ENCODE assay signal across 8 mouse cellular contexts in the genomic region with DNA sequence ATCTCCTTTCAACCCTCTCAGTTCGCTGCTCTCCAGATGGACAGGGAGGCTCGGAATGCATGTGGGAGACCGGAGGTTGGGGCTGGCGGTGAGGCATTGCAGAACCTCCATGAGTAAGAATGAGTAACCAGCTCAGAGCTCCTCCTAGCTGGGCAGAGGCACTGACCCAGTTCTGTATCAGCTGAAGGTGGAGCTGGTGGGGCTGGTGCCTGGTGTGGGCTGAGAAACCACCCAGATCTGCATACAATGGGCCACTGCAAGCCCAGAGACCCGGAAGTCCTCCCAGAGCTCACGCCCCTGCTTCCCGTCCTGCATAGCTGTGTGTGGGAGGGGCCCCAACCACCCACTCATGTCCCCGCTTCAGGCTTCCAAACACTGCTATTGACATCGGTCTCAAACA. TPM values are rescaled to one million over a fixed set of nuclear protein-coding genes. Genes with fewer than 3 reads are reported as not detected.
DNase-seq lines count a peak whose midpoint lies in the region; ATAC-seq and TF ChIP-seq lines count a peak whose summit lies in the region.

No protein-coding gene starts in this region.

- intact Hi-C loops in heart, postnatal 10 days (cut with DNase I), result no loop called here

- H3K36me3 ChIP-seq in limb, embryonic 13.5 days, result no peaks in the 10 kb centered on the region
- no peaks in the 10 kb centered on the region for H3K36me3 ChIP-seq in myocyte (ENCODE audit: control insufficient read depth, insufficient read depth)
- H3K36me3 ChIP-seq in hindbrain, embryonic 13.5 days, result no peaks in the 10 kb centered on the region
- H3K36me3 ChIP-seq in neural tube, embryonic 15.5 days, result no peaks in the 10 kb centered on the region

- H3K4me1 ChIP-seq in bone marrow macrophage, adult 2 months (ENCODE audit: control insufficient read depth, insufficient read depth, low read length), result peaks cover 34% of the 10 kb centered on the region
- H3K4me1 ChIP-seq in limb, embryonic 13.5 days, result peaks cover 45% of the 10 kb centered on the region
- H3K4me1 ChIP-seq in hindbrain, embryonic 13.5 days (replicated peaks), result no peaks in the 10 kb centered on the region; the same call in 1 of the 2 replicates
- no peaks in the 10 kb centered on the region for H3K4me1 ChIP-seq in neural tube, embryonic 15.5 days

- H3K9me3 ChIP-seq in limb, embryonic 13.5 days, result no peaks in the 10 kb centered on the region
- no peaks in the 10 kb centered on the region for H3K9me3 ChIP-seq in hindbrain, embryonic 13.5 days
- no peaks in the 10 kb centered on the region for H3K9me3 ChIP-seq in neural tube, embryonic 15.5 days (replicated peaks)

- H3K4me2 ChIP-seq in limb, embryonic 13.5 days (replicated peaks), result no peak overlapping the region
- peak overlapping the region; percentile 96 for H3K4me2 ChIP-seq in myocyte (ENCODE audit: low read depth)
- H3K4me2 ChIP-seq in hindbrain, embryonic 13.5 days, result no peak overlapping the region
- H3K4me2 ChIP-seq in neural tube, embryonic 15.5 days, result no peak overlapping the region

- WGBS in limb, embryonic 13.5 days, result 50% methylated on average over 9 of the region's 9 CpGs
- WGBS in hindbrain, embryonic 13.5 days, result 60% methylated on average over 9 of the region's 9 CpGs
- 79% methylated on average over 9 of the region's 9 CpGs for WGBS in neural tube, embryonic 15.5 days

- peak overlapping the region; percentile 71 for H3K27ac ChIP-seq in bone marrow macrophage, adult 2 months (ENCODE audit: insufficient read depth, low read depth, low read length)
- H3K27ac ChIP-seq in limb, embryonic 13.5 days, result peak overlapping the region; percentile 61; the same call in 1 of the 2 replicates
- H3K27ac ChIP-seq in hindbrain, embryonic 13.5 days, result no peak overlapping the region
- H3K27ac ChIP-seq in neural tube, embryonic 15.5 days (replicated peaks), result no peak overlapping the region

- TF ChIP-seq CTCF in bone marrow macrophage, adult 2 months (IDR thresholded peaks at IDR 0.05; ENCODE audit: low read depth, low read length), result no peak

- H3K79me2 ChIP-seq in myocyte (ENCODE audit: control insufficient read depth, insufficient read depth), result no peaks in the 10 kb centered on the region

- DNase-seq in right cerebral cortex, postnatal 25 days, result peak; percentile 56
- DNase-seq in right cerebral cortex, postnatal 14 days, result no peak
- DNase-seq in heart, postnatal 10 days, result peak; percentile 68 to 72

- no peak for TF ChIP-seq POLR2A in bone marrow macrophage, adult 2 months (IDR thresholded peaks at IDR 0.05; ENCODE audit: borderline replicate concordance, low read depth, low read length)
- peak; percentile 41 for TF ChIP-seq POLR2A in myocyte (IDR thresholded peaks at IDR 0.05; ENCODE audit: insufficient read length, low read depth)

- no peak for ATAC-seq in limb, embryonic 13.5 days (ENCODE audit: low FRiP score, low read depth)
- no peak for ATAC-seq in hindbrain, embryonic 13.5 days (ENCODE audit: low FRiP score)
- no peak for ATAC-seq in neural tube, embryonic 15.5 days (ENCODE audit: low FRiP score)

- peak overlapping the region; percentile 18 for H3K4me3 ChIP-seq in bone marrow macrophage, adult 2 months (ENCODE audit: insufficient read depth, low read length)
- H3K4me3 ChIP-seq in limb, embryonic 13.5 days, result no peak overlapping the region
- H3K4me3 ChIP-seq in myocyte, result peak overlapping the region; percentile 3
- H3K4me3 ChIP-seq in hindbrain, embryonic 13.5 days, result no peak overlapping the region
- no peak overlapping the region for H3K4me3 ChIP-seq in neural tube, embryonic 15.5 days (replicated peaks)

- no peaks in the 10 kb centered on the region for H3K27me3 ChIP-seq in limb, embryonic 13.5 days
- no peaks in the 10 kb centered on the region for H3K27me3 ChIP-seq in myocyte (ENCODE audit: control insufficient read depth, insufficient read depth, insufficient read length)
- no peaks in the 10 kb centered on the region for H3K27me3 ChIP-seq in hindbrain, embryonic 13.5 days
- H3K27me3 ChIP-seq in neural tube, embryonic 15.5 days (replicated peaks), result no peaks in the 10 kb centered on the region

- no peak overlapping the region for H3ac ChIP-seq in myocyte (ENCODE audit: control insufficient read depth, insufficient read length)

- no peak overlapping the region for H3K9ac ChIP-seq in limb, embryonic 13.5 days
- no peak overlapping the region for H3K9ac ChIP-seq in hindbrain, embryonic 13.5 days
- no peak overlapping the region for H3K9ac ChIP-seq in neural tube, embryonic 15.5 days (replicated peaks)

TF ChIP-seq in myocyte, 11 proteins besides CTCF, POLR2A, EP300 and RAD21:
- TF ChIP-seq POLR2AphosphoS2 (IDR thresholded peaks at IDR 0.05; ENCODE audit: insufficient read length, low read depth) (peak; percentile 69), MYOG (IDR thresholded peaks at IDR 0.05; ENCODE audit: control insufficient read depth in 1 of 3, insufficient read depth in 1 of 3, insufficient read length in 2 of 3, low read depth in 2 of 3) (peak in 1 of 3 experiments; percentile 18), TCF12 (IDR thresholded peaks at IDR 0.05; ENCODE audit: insufficient read depth, poor library complexity, severe bottlenecking) (no peak), MYOD1 (IDR thresholded peaks at IDR 0.05; ENCODE audit: control insufficient read depth in 1 of 3, insufficient read length in 2 of 3, low read depth in 2 of 3) (peak in 1 of 3 experiments; percentile 61), E2F4 (IDR thresholded peaks at IDR 0.05; ENCODE audit: insufficient read depth) (no peak), USF1 (IDR thresholded peaks at IDR 0.05; ENCODE audit: low read depth) (no peak), TCF3 (IDR thresholded peaks at IDR 0.05; ENCODE audit: insufficient read length, low read depth) (no peak), CEBPB (IDR thresholded peaks at IDR 0.05; ENCODE audit: insufficient read depth, poor library complexity, severe bottlenecking) (peak; percentile 72), REST (IDR thresholded peaks at IDR 0.05; ENCODE audit: insufficient read depth, insufficient read length) (no peak), MAX (IDR thresholded peaks at IDR 0.05; ENCODE audit: low read depth) (no peak), SRF (IDR thresholded peaks at IDR 0.05; ENCODE audit: control insufficient read depth, insufficient read length, low read depth) (no peak)

RNA-seq across cellular contexts. Expression of gene Irf2bp2, which starts 22.0 kb away (rescaled TPM):
- 163 and 167 TPM in 2 replicates for polyA plus RNA-seq in bone marrow macrophage, adult 2 months (2012; ENCODE audit: insufficient read depth, insufficient read length, missing spikeins)
- total RNA-seq in heart, postnatal 10 days (2021), result 100 to 1,000 TPM; 101 to 154 TPM
- polyA plus RNA-seq in limb, embryonic 13.5 days (2015; fragmentation: Nextera tagmentation; extraction: Ambion mirVana), result 11.6 and 11.8 TPM in 2 replicates
- 16.8 TPM for polyA plus RNA-seq in myocyte (2012; fragmentation: generic; extraction: Trizol)
- 9.0 TPM in 2 replicates for polyA plus RNA-seq in hindbrain, embryonic 13.5 days (2015; fragmentation: Nextera tagmentation; extraction: Ambion mirVana)
- 9.8 and 10.4 TPM in 2 replicates for polyA plus RNA-seq in neural tube, embryonic 15.5 days (2015; fragmentation: Nextera tagmentation; extraction: Ambion mirVana)

Comparison
In these comparisons a context has a peak if more than half of its experiments do, and no peak if none do; other contexts are left out.
1. H3K27ac ChIP-seq: peak in bone marrow macrophage, adult 2 months (single experiment) and limb, embryonic 13.5 days (single experiment); none in hindbrain, embryonic 13.5 days (single experiment) and neural tube, embryonic 15.5 days (single experiment).
2. H3K4me3 ChIP-seq: peak in bone marrow macrophage, adult 2 months (single experiment) and myocyte (single experiment); none in limb, embryonic 13.5 days (single experiment), hindbrain, embryonic 13.5 days (single experiment) and neural tube, embryonic 15.5 days (single experiment).